Mouse (Mus musculus) limb, embryonic 13.5 days (tissue): ENCODE measurements at regions not wholly inside any gene's neighbourhood (a gene's known extent, or its start where the extent isn't known, plus 50 kb on each side); places are given as distances from the start of the nearest gene placed in this dataset.
"Not testable (repeated sequence)": the region's sequence is repeated elsewhere in the genome, so short reads cannot be mapped to it uniquely, and the experiment has no call there.

Experiments
- ATAC-seq: fragments of 200-750 bp; cut with Nextera tagmentation; 2 replicates; pipeline ENCODE4 v1.8.0; 2017; ENCODE audit warnings: low read depth, moderate number of reproducible peaks, moderate TSS enrichment; ENCODE audit not compliant: low FRiP score
- H3K27ac ChIP-seq: fragments of 300-500 bp; sonication (generic); 2 replicates; pipeline ENCODE4 v1.5.1; 2015; ENCODE audit warnings: inconsistent platforms, mild to moderate bottlenecking, moderate library complexity
- H3K27me3 ChIP-seq: fragments of 300-500 bp; sonication (generic); 2 replicates; pipeline ENCODE4 v1.6.1; 2015; ENCODE audit warnings: mild to moderate bottlenecking, inconsistent platforms
- H3K36me3 ChIP-seq: fragments of 300-500 bp; sonication (generic); 2 replicates; pipeline ENCODE4 v1.6.1; 2015; ENCODE audit warnings: inconsistent platforms, mild to moderate bottlenecking, moderate library complexity
- H3K4me1 ChIP-seq: fragments of 300-500 bp; sonication (generic); 2 replicates; pipeline ENCODE4 v1.6.1; 2015; ENCODE audit warnings: inconsistent platforms
- H3K4me2 ChIP-seq: fragments of 300-500 bp; sonication (generic); replicated peaks from 2 replicates; pipeline ENCODE4 v1.6.1; 2015; ENCODE audit warnings: inconsistent platforms, mild to moderate bottlenecking, moderate library complexity
- H3K4me3 ChIP-seq: fragments of 300-500 bp; sonication (generic); 2 replicates; pipeline ENCODE4 v1.5.1; 2015; ENCODE audit warnings: moderate library complexity, mild to moderate bottlenecking, inconsistent platforms
- H3K9ac ChIP-seq: fragments of 300-500 bp; sonication (generic); 2 replicates; pipeline ENCODE4 v1.6.1; 2015; ENCODE audit warnings: mild to moderate bottlenecking, inconsistent platforms
- H3K9me3 ChIP-seq: fragments of 300-500 bp; sonication (generic); 2 replicates; pipeline ENCODE4 v1.6.1; 2016; ENCODE audit warnings: inconsistent platforms
- WGBS: fragments of 180-500 bp; shearing (Covaris S2); methylation state at CpG from one replicate; pipeline ENCODE4 v1.1.7; 2015; 5-methylcytosine and 5-hydroxymethylcytosine counted together

GRCm38 (mm10) chrX:159110651-159111050, 99.5 kb upstream of the Rps6ka3 start:
- not testable (repeated sequence) for H3K9me3 ChIP-seq, H3K27ac ChIP-seq, H3K27me3 ChIP-seq, H3K4me3 ChIP-seq, H3K9ac ChIP-seq, H3K36me3 ChIP-seq, H3K4me1 ChIP-seq, H3K4me2 ChIP-seq, ATAC-seq
- WGBS: 92% methylated on average over 6 of the region's 6 CpGs

- H3K9ac ChIP-seq: no peak overlapping the region
- no peak for ATAC-seq
- no peak overlapping the region for H3K4me2 ChIP-seq
- no peak overlapping the region for H3K27ac ChIP-seq
- H3K4me1 ChIP-seq: no peaks in the 10 kb centered on the region
- no peaks in the 10 kb centered on the region for H3K36me3 ChIP-seq
- H3K4me3 ChIP-seq: no peak overlapping the region
- H3K27me3 ChIP-seq: no peaks in the 10 kb centered on the region
- no peaks in the 10 kb centered on the region for H3K9me3 ChIP-seq
These were observed 93.9 kb upstream of the Rps6ka3 start for GRCm38 (mm10) chrX:159116210-159116609.

GRCm38 (mm10) chrX:159140554-159140953, 69.6 kb upstream of the Rps6ka3 start:
- H3K4me2 ChIP-seq: no peak overlapping the region
- ATAC-seq: no peak
- H3K27me3 ChIP-seq: no peaks in the 10 kb centered on the region
- WGBS: 66% methylated on average over 4 of the region's 4 CpGs
- no peak overlapping the region for H3K9ac ChIP-seq
- no peak overlapping the region for H3K27ac ChIP-seq
- H3K36me3 ChIP-seq: no peaks in the 10 kb centered on the region
- no peaks in the 10 kb centered on the region for H3K4me1 ChIP-seq
- H3K9me3 ChIP-seq: no peaks in the 10 kb centered on the region
- no peak overlapping the region for H3K4me3 ChIP-seq

GRCm38 (mm10) chrX:159143278-159143677, 66.8 kb upstream of the Rps6ka3 start:
- Histone ChIP-seq H3K4me1 (no peaks in the 10 kb centered on the region), H3K27me3 (no peaks in the 10 kb centered on the region), H3K4me2 (no peak overlapping the region), H3K9me3 (no peaks in the 10 kb centered on the region), H3K27ac (no peak overlapping the region), H3K9ac (no peak overlapping the region), H3K4me3 (no peak overlapping the region), H3K36me3 (no peaks in the 10 kb centered on the region)
- no peak for ATAC-seq
- WGBS: 87% methylated on average over 4 of the region's 4 CpGs

GRCm38 (mm10) chrX:159144674-159145073, 65.4 kb upstream of the Rps6ka3 start:
- H3K4me2 ChIP-seq: no peak overlapping the region
- no peak overlapping the region for H3K4me3 ChIP-seq
- no peaks in the 10 kb centered on the region for H3K27me3 ChIP-seq
- H3K9ac ChIP-seq: no peak overlapping the region
- H3K9me3 ChIP-seq: no peaks in the 10 kb centered on the region
- H3K27ac ChIP-seq: no peak overlapping the region
- ATAC-seq: no peak
- no peaks in the 10 kb centered on the region for H3K4me1 ChIP-seq
- WGBS: 84% methylated on average over 3 of the region's 3 CpGs
- H3K36me3 ChIP-seq: no peaks in the 10 kb centered on the region

GRCm38 (mm10) chrX:159145212-159145611, 64.9 kb upstream of the Rps6ka3 start:
- WGBS: 74% methylated on average over 4 of the region's 4 CpGs
- ATAC-seq: no peak
- H3K9ac ChIP-seq: no peak overlapping the region
- no peaks in the 10 kb centered on the region for H3K27me3 ChIP-seq
- no peak overlapping the region for H3K27ac ChIP-seq
- H3K36me3 ChIP-seq: no peaks in the 10 kb centered on the region
- H3K4me2 ChIP-seq: no peak overlapping the region
- no peaks in the 10 kb centered on the region for H3K4me1 ChIP-seq
- H3K9me3 ChIP-seq: no peaks in the 10 kb centered on the region
- no peak overlapping the region for H3K4me3 ChIP-seq

GRCm38 (mm10) chrX:159155786-159156185, 54.3 kb upstream of the Rps6ka3 start:
- H3K4me1 ChIP-seq: no peaks in the 10 kb centered on the region
- no peaks in the 10 kb centered on the region for H3K9me3 ChIP-seq
- H3K4me2 ChIP-seq: no peak overlapping the region
- ATAC-seq: no peak
- H3K36me3 ChIP-seq: no peaks in the 10 kb centered on the region
- no peak overlapping the region for H3K4me3 ChIP-seq
- 71% methylated on average over 5 of the region's 5 CpGs for WGBS
- no peaks in the 10 kb centered on the region for H3K27me3 ChIP-seq
- no peak overlapping the region for H3K9ac ChIP-seq
- H3K27ac ChIP-seq: no peak overlapping the region

- no peaks in the 10 kb centered on the region for H3K4me1 ChIP-seq
- ATAC-seq: no peak
- no peak overlapping the region for H3K4me3 ChIP-seq
- no peak overlapping the region for H3K27ac ChIP-seq
- H3K4me2 ChIP-seq: no peak overlapping the region
- H3K36me3 ChIP-seq: no peaks in the 10 kb centered on the region
- no peak overlapping the region for H3K9ac ChIP-seq
- WGBS: 52% methylated on average over 4 of the region's 4 CpGs
- H3K27me3 ChIP-seq: peaks cover 2% of the 10 kb centered on the region; the same call in 1 of the 2 replicates
- no peaks in the 10 kb centered on the region for H3K9me3 ChIP-seq
These were observed 53.1 kb upstream of the Rps6ka3 start for GRCm38 (mm10) chrX:159156976-159157375.

- Histone ChIP-seq H3K27ac (no peak overlapping the region), H3K27me3 (peaks cover 3% of the 10 kb centered on the region; the same call in 1 of the 2 replicates), H3K4me3 (no peak overlapping the region), H3K4me1 (no peaks in the 10 kb centered on the region), H3K9me3 (no peaks in the 10 kb centered on the region), H3K4me2 (no peak overlapping the region), H3K9ac (no peak overlapping the region), H3K36me3 (no peaks in the 10 kb centered on the region)
- ATAC-seq: no peak
- 87% methylated on average over 2 of the region's 2 CpGs for WGBS
These were observed 50.4 kb upstream of the Rps6ka3 start for GRCm38 (mm10) chrX:159159727-159160126.
